Mouse (Mus musculus) embryonic fibroblast, embryonic 13.5 days (primary cell): Measurements from ENCODE around the gene Cavin1.

Experiments
- CTCF ChIP-seq: IDR thresholded peaks from 2 replicates; pipeline ENCODE4 v1.5.1; 2011; ENCODE audit warnings: mild to moderate bottlenecking, control low read depth, low read length, moderate library complexity, borderline replicate concordance; ENCODE audit not compliant: insufficient read depth
- POLR2A ChIP-seq: IDR thresholded peaks from 2 replicates; pipeline ENCODE4 v1.6.1; 2011; ENCODE audit warnings: low read depth, mild to moderate bottlenecking, control low read depth, low read length, moderate library complexity

DNA sequence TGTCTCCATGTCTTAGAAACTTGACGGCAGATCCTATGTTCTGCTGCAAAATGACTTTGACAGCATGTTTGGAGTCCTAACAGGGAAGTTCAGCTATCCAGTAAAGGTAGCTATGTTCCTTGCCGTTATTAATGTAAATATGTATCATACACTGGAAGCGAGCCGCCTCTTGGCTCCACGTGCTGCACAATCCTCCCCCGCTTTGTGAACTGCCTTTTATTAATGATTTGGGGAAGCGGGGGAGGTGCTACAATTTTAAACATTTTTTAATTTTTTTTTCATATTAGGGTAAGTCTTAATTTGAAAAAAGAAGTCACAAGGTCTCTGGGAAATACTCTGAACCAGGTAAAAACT, 13.1 kb upstream of the Cavin1 start:
- TF ChIP-seq CTCF: no peak
- TF ChIP-seq POLR2A: no peak
